Mouse (Mus musculus): ENCODE results near the gene Sdhd.
"Not testable (repeated sequence)": the region's sequence is repeated elsewhere in the genome, so short reads cannot be mapped to it uniquely, and the experiment has no call there.

The Sdhd gene

GRCm38 (mm10) chr9:50603189-50603997 lies at the start of gene Sdhd, which contains the start of gene Timm8b:
Gene Sdhd, minus strand, starts transcription at chr9:50603812.
Gene Timm8b, plus strand, starts transcription at chr9:50603910.
- in situ Hi-C loops (cut with MseI, MboI), result no loop called here

- in situ Hi-C loops (cut with MseI, MboI), result no loop called here
Measured at GRCm38 (mm10) chr9:50650503-50650902, 46.9 kb upstream of the Sdhd start.

DNA sequence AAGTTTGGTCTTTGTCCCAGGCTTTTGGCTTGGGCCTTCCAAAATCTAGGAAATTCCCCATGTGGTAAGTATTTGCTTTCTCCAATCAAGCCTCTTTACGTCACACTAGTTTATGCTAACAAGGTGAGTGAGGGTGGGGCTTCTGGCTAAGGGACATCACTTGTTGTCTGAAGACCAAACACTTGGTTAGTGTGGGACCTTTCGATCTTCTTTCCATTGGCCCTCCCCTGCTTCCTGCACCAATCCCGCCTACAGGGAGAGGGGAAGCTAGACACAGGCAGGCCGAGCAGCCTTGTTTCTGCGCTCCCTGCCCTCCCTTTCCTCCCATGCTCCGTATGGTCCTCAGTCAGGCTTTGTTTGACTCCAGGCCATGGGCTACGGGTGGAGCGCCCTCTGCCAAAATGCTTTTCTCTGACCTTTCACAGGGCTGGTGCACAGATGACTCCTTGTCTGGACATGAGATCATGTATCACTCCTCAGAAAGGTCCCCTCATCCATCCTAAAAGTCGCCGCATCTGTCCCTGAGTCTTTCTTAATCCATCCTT lies 43.3 kb upstream of the Sdhd start:
- in situ Hi-C loops (cut with MseI, MboI), result no loop called here

DNA sequence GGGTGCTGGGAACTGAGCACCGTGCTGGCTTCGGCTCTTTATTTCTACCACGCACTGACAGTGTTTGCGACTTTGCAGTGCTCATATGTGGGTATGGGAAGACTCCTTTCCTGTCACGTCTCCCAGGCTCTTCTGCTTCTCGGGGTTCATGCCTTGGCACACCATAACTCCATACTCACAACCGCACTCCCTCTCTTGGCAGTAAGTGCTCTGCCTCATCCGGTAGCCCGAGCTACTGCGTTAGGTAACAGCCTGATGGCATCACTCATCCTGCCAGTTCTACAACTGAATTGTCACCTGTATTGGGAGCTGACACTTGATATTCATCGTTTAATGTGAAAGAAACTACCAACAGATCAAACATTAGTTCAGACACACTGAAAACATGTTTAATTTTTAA lies 30.7 kb upstream of the Sdhd start:
- in situ Hi-C loops (cut with MseI, MboI), result no loop called here

DNA sequence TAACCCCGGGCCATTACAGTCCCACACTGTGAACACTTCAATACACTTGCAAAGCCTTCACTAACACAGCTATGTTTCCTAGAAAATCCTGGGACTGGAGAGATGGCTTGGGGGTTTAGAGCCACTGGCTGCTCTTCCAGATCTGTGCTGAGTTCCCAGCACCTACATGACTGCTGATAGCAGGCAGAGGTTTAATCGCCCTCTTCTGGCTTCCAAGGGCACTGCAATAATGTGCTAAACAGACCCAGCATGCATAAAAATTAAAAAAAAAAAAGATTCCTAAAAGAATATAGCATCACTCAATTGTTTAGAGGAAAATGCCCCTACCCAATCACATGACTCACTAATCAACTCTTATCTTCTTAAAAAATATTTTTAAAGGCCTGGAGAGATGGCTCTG lies 29.4 kb upstream of the Sdhd start:
- in situ Hi-C loops (cut with MseI, MboI), result no loop called here

DNA sequence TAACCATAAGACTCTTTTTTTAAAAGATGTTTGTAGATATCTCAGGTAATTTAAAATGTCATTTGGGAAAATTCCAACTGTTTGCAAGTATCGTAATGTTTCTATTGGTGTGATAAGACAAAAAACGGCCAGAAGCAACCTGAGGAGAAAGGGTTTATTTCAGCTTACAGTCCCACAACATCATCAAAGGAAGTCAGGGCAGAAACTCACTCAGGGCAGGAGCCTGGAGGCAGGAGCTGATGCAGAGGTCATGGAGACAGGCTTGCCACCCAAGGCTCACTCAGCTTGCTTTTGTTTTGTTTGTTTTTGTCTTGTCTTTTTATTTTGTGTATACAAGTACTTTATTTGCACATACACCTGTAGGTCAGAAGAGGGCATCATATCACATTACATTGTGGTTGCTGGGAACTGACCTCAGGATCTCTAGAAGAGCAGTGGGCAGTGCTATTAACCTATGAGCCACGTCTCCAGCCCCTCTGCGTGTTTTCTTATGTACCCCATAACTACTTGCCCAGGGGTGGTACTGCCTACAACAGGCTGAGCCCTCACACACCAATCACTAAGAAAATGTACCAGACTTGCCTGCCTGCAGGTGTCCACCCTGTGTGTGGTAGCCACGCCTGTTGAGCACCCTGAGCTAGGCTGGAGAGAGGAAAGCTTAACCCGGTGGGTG lies 28.5 kb upstream of the Sdhd start:
- in situ Hi-C loops (cut with MseI, MboI), result no loop called here

DNA sequence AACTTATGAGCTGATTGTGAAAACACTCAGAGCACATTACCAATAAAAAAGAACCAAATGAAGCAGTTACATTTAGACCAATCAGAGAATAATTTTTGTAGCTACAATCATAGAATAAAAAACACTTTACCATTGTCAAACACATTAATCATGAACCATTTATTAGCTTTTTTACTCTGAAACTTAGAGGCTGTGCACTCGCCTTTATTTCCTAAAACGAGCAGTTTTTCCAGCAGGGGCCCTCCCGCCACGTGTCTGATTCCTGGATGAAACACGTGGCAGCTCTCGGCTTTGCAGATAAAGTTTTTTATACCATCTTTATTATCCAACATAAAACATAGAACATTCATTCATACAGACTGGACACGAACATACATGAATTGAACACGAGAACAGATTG lies 27.3 kb upstream of the Sdhd start:
- in situ Hi-C loops (cut with MseI, MboI), result not testable (repeated sequence)

GRCm38 (mm10) chr9:50617794-50618330 lies 14.2 kb upstream of the Sdhd start:
- in situ Hi-C loops (cut with MseI, MboI), result no loop called here

DNA sequence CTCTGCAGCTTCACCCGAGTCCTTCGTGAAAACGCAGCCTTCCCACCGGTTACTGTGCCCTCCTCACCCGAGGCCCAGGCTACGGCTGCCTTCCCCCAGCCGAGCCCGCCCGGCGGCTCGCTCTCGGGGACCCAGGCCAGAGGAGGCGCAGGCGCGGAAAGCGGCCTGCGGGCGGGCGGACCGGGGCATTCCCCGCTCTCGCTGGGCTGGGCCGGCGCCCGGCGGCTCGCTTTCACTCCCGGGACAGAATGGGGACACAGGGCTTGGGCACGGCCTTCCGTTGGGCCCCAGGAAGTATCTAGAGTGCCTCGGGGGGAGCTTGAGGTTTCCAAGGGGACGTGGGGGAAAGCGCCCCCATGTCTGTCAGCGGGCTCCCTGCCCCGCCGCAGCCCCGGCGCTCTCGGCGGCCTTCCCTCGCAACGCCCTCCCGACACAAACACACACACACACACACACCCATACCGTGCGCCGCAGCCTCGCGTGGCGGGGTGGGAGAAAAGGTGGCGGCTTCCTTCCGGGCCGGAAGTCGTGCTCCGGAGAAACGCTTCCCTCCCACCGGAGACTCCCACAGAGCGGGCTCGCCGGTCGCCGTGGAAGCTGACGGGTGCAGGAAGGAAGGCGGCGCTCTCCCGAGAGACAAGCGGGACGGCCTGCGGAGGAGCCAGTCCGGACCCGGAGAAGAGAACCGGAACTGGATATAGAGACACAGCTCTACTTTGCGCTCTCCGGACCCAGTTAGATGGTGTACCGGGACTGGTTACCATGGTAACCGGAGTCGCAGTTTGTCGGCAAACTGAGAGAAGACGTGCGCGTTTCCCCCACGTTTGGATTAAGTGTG lies 13.4 kb upstream of the Sdhd start, which contains the start of the genes Pih1d2 and Nkapd1:
TSS of gene Pih1d2 (plus strand) at position 556 of the 838 bp plus-strand sequence.
TSS of gene Nkapd1 (minus strand) at position 699 of the 838 bp plus-strand sequence.
- in situ Hi-C loops (cut with MseI, MboI), result no loop called here

DNA sequence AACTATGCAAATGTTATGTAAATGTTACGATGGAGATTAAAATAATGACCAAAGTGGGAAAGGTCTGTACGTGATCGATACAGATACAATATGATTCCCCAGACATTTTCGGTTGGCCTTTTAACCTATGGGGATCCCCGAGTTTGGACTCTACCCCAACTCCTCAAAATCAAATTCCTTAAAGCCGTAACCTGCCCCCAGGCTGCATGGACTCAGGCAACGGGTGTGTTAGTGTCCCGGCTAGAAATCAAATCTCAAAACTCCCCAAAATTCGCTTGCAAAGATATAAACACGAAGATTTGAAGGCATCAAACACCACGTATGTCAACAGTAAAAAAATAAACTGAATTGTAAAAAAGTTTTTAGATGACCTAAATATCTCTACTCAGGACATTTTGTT lies 12.5 kb upstream of the Sdhd start:
- in situ Hi-C loops (cut with MseI, MboI), result no loop called here

DNA sequence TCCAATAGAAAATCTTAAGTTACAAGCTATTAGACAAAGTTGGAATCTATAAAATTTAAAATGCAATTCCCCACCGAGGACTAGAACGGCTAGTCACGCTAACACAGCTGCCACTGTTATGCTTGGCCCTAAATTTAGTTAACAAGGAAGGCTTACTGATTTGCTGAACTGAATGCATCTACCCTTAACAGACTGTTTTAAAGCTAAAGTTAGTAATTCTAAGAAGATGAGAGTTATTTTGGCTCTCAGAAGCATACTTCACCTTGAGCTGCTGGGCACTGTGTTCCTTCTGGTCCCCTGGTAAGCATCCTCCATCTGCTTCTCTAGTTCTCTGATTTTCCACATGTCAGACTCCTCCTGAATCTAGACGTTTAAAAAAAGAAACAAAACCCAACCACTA lies 8.5 kb upstream of the Sdhd start:
- in situ Hi-C loops (cut with MseI, MboI), result no loop called here

- in situ Hi-C loops (cut with MseI, MboI), result no loop called here
Measured at GRCm38 (mm10) chr9:50604338-50604737, 726 bp upstream of the Sdhd start.

DNA sequence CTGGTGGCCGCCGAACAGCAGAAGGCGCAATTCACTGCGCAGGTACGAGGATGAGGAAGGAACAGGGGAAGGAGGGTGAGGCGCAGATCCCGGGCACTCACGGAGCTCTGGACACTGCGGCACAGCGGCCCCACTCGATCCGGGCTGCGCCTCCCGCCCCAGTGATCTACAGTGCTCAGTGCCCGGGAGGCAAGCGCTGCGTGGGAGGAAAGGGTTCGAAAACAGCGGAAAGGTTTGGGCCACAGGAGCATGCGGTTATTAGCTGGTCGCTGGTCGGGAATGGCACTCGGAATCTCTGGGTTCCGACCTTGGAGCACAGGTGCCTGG lies 349 bp upstream of the Sdhd start:
- in situ Hi-C loops (cut with MseI, MboI), result no loop called here

DNA sequence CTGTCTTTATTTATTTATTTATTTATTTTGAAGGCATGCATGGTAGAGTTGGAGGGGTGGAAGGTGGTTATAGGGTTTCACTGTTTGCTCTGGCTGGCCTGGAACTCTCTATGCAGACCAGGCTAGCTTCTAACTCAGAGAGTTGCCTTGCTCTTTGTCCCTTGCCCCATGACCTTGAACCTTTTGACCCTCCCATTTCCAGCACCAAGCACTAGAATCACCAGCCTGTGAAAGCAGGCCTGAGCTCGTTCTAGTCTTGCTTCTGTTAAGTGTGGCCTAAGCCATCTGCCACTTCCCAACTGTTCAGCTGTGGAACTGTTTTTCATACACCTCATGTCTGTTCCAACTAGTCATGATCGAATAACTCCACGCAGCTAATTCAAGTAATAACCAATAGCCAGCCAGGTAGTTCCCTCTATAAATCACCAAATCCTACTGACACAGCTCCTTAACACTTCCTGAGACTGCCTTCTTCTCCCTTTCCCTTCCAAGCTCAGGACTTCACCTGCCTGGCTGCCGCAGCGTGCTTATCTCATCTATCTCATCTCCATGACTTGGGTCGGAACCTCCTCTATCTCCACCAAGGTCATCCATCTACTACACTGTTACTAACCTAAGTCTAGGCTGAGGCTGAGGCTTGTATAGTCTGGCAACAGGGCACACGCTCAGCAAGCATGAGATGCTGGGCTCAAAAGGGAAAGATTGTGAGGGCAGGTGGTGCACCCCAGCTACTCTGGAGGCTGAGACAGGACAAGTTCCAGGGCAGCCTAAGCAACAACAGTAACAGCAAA lies 1.4 kb downstream of the Sdhd start:
- in situ Hi-C loops (cut with MseI, MboI), result no loop called here

DNA sequence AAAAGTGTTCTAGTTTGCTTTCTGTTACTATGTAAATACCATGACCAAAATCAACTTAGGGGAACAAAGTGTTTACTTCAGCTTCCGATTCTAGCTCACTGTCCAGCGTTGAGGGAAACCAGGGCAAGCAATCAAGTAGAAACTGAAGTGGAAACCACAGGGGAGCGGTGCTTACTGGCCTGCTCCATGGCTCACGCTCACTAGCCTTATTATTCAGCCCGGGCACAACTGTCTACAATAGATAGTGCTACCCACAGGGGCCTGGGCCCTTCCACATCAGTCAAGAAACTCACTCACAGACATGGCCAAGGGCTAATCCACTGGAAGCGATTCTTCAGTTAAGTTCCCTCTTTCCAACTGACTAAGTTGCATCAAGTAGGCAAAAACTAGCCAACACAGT lies 2.1 kb downstream of the Sdhd start:
- in situ Hi-C loops (cut with MseI, MboI), result no loop called here

DNA sequence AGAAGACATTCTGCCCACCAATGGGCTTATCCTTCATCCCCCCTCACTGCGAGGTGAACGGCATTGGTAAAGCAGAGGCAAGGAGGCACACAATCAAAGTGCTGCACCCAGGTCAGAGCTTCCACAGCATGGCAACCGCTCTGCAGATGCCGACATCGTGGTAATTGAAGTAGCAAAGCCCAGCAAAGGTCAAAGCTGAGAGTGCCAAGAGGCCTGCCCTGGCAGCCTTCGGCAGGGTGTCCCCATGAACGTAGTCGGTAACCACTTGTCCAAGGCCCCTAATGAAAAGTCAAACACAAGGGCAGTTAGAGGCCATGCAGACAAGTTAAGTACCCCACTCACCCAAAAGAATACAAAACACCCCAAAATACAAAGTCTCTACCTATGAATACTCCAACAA lies 6.6 kb downstream of the Sdhd start:
- in situ Hi-C loops (cut with MseI, MboI), result no loop called here

DNA sequence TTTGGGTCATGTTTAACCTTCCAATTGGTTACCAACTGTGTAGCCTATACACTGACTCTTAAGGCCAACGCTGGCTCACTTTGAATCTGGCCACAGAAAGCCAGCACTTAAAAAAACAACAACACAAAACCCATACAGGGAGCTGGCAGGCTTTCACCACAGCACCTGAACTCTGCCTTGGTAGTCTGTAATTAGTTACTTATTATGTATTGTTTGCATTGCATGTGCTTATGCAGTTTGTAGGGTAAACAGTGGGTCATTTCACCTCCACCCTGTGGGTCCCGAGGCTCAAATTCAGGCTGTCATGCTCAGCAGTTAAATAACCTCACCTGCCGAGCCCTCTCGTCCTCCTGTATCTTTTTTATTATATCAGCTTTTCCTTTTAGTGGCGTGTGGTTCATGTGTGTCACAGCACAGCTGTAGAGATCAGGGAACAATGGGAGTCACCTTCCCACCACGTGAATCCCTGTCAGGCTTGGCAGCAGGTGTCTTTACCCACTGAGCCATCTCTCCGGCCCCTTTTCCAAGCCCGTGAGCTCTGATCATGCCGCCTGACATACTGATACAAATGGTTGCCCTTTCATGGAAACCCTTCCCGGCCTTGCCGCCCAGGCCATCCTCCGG lies 8.7 kb downstream of the Sdhd start:
- in situ Hi-C loops (cut with MseI, MboI), result no loop called here

DNA sequence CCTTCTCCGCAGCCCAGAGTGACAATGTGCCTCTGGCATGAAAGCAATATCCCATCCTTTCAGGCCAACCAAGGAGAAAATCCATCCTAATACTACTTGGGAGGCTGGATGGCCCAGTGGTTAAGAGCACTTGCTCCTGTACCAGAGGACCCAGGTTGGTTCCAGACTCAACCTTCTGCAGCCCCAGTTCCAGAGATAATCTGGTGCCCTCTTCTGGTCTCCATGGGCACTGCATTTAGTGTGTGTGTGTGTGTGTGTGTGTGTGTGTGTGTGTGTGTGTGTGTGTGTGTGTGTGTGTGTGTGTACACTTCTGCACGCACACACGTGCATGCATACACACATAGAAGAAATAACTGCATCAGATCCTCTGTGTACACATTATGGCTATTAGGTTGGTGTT lies 10.1 kb downstream of the Sdhd start:
- in situ Hi-C loops (cut with MseI, MboI), result no loop called here

GRCm38 (mm10) chr9:50592955-50593354 lies 10.7 kb downstream of the Sdhd start:
- in situ Hi-C loops (cut with MseI, MboI), result no loop called here

- in situ Hi-C loops (cut with MseI, MboI), result no loop called here
Measured at GRCm38 (mm10) chr9:50590856-50591518, 12.6 kb downstream of the Sdhd start.

Data from mouse trophoblast stem cell (cell line).